Mouse (Mus musculus) hindbrain, postnatal 0 days (tissue): ENCODE data around the gene Stk32c. TPM values are rescaled to one million over a fixed set of nuclear protein-coding genes. Genes with fewer than 3 reads are reported as not detected.

ENCODE experiments used
- ATAC-seq: fragments of 200-750 bp; cut with Nextera tagmentation; 2 replicates; pipeline ENCODE4 v1.8.0; 2017; ENCODE audit warnings: mild to moderate bottlenecking, moderate TSS enrichment, moderate library complexity
- DNase-seq: peaks from one replicate; pipeline ENCODE4 v3.0.0-alpha.2; 2015; ENCODE audit warnings: low spot score
- H3K27ac ChIP-seq: fragments of 300-500 bp; sonication (generic); 2 replicates; pipeline ENCODE4 v1.5.1; 2014; ENCODE audit warnings: mild to moderate bottlenecking
- H3K27me3 ChIP-seq: fragments of 300-500 bp; sonication (generic); 2 replicates; pipeline ENCODE4 v1.6.1; 2014; ENCODE audit warnings: low read length, mixed read lengths; ENCODE audit not compliant: insufficient read depth
- H3K36me3 ChIP-seq: fragments of 300-500 bp; sonication (generic); 2 replicates; pipeline ENCODE4 v1.6.1; 2014; ENCODE audit warnings: low read length, mixed read lengths; ENCODE audit not compliant: insufficient read depth
- H3K4me1 ChIP-seq: fragments of 300-500 bp; sonication (generic); 2 replicates; pipeline ENCODE4 v1.6.1; 2014; ENCODE audit warnings: antibody characterized with exemption, low read length, mixed read lengths; ENCODE audit not compliant: insufficient read depth
- H3K4me2 ChIP-seq: fragments of 300-500 bp; sonication (generic); 2 replicates; pipeline ENCODE4 v1.6.1; 2014; ENCODE audit warnings: low read depth, mild to moderate bottlenecking, low read length, moderate library complexity, mixed read lengths
- H3K4me3 ChIP-seq: fragments of 300-500 bp; sonication (generic); 2 replicates; pipeline ENCODE4 v1.5.1; 2014; ENCODE audit warnings: low read length
- H3K9ac ChIP-seq: fragments of 300-500 bp; sonication (generic); replicated peaks from 2 replicates; pipeline ENCODE4 v1.6.1; 2014; ENCODE audit warnings: mild to moderate bottlenecking, low read length, moderate library complexity, mixed read lengths
- H3K9me3 ChIP-seq: fragments of 300-500 bp; sonication (generic); 2 replicates; pipeline ENCODE4 v1.6.1; 2016; ENCODE audit warnings: low read length, mixed read lengths
- CTCF ChIP-seq: IDR thresholded peaks from 2 replicates; pipeline ENCODE4 v1.5.1; 2016; ENCODE audit warnings: antibody characterized with exemption, control low read depth, low read depth
- WGBS: fragments of 180-500 bp; shearing (Covaris S2); extraction: QIAGEN DNeasy Blood & Tissue Kit; methylation state at CpG from one replicate; pipeline ENCODE4 v1.1.7; 2014; 5-methylcytosine and 5-hydroxymethylcytosine counted together
- polyA plus RNA-seq: library from polyadenylated mRNA; unstranded; fragments of >200 nt; fragmentation: Nextera tagmentation; extraction: Ambion mirVana; gene quantifications from 2 replicates; pipeline ENCODE4 v1.2.1, GENCODE M21; 2015
- total RNA-seq: library from RNA; depleted of rRNA; stranded (reverse); fragments of >200 nt; gene quantifications from 2 replicates; pipeline ENCODE4 v1.2.3, GENCODE M21; 2014

Stk32c gene
- total and polyA plus RNA-seq, 2 experiments from 2014 or later = 2.0 to 24.7 TPM

DNA sequence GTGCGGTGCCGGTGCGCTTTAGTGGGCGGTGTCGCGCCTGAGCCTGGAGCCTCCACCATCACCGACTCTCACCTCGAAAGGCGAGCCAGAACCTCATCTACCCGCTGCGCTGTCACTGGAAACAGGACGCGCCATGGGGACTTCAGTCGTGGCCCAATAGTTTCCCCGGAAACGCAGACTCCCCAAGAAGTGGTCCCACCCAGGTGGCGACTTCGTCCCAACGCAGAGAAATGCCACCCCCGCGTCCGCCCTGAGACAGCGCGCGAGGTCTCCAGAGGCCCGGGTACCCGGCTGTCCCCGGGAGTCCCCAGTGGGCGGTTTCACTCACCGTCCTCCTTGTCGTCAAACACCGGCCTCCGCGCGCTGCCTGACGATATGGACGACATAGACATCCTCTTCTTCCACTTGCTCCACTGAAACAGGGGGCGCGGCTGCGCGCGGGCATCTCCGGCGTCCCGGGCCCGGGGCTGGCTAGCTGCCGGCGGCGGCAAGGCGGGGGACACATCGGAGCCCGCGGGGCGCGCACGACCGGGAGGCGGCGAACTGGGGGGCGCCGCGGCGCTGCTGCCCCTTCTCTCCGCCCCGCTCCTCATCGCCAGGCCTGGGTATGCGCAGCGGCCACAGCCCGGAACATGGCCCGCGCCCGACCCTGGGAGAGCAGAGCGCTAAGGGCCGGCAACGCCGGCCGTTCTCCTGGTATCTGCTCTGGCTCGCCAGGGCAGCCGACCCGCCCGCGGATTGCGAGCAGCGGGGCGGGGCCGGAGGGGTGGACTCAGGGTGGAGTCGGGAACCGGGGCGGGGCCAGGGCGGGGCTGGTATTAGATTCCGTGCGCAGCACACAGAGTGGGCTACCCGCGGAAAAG lies 25.1 kb downstream of the Stk32c start:
- Histone ChIP-seq H3K27ac (peak overlapping the region; percentile 66), H3K9ac (peak overlapping the region; percentile 75), H3K4me2 (peak overlapping the region; percentile 89), H3K4me1 (0 out of 2 replicates have a peak, but pooled peaks cover 5% of the 10 kb centered on the region), H3K27me3 (no peaks in the 10 kb centered on the region), H3K4me3 (peak overlapping the region; percentile 72), H3K9me3 (no peaks in the 10 kb centered on the region), H3K36me3 (no peaks in the 10 kb centered on the region)
- under 1% methylated on average over 94 of the region's 94 CpGs for WGBS
- DNase-seq = peak; percentile 80
- ATAC-seq = peak; percentile 91
- no peak for TF ChIP-seq CTCF

DNA sequence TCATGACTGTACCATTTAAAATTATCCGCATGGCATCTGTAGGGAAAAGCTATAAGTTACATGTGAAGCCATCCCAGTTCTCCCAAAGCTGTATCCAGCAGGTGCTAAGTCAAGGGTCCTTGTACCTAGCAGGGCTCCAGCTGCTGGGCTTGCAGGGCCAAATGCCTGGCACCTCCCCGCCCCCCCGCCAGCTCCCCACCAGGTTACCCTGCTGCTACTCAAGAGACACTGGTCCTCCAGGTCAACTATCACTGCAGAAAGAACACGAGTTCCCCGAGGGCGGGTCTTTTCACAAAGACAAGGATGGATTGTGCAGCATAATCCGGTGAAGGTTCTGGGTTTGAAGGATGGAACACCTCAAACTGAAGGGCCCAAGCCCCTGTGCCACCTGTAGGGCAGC lies 25.8 kb downstream of the Stk32c start:
- H3K36me3 ChIP-seq = no peaks in the 10 kb centered on the region
- no peak overlapping the region for H3K27ac ChIP-seq
- DNase-seq (no peak), ATAC-seq (no peak)
- H3K9ac ChIP-seq = peak overlapping the region; percentile 75
- H3K9me3 ChIP-seq = no peaks in the 10 kb centered on the region
- H3K4me1 ChIP-seq = 0 out of 2 replicates have a peak, but pooled peaks cover 5% of the 10 kb centered on the region
- WGBS = 33% methylated on average over 7 of the region's 7 CpGs
- no peak for TF ChIP-seq CTCF
- peak overlapping the region; percentile 89 for H3K4me2 ChIP-seq
- peak overlapping the region; percentile 72 for H3K4me3 ChIP-seq
- no peaks in the 10 kb centered on the region for H3K27me3 ChIP-seq

DNA sequence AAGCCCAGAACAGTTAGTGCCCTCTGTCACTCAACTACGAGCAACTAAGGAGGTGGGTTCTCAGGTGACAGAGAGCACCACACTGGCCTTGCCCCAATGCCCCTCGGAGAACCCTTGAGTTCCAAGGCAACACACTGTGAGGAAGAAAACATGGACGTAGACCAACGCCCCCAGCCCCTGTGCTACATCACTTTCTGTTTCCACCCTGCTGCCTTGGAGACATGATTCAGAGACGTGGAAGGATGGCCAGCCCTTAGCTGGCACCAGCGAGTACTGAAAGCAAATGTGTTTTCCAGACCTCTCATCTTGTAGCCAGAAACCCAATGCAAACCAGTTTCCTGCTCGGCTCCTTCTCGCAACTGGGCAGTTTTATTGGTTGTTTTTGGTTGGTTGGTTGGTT lies 26.7 kb downstream of the Stk32c start:
- Histone ChIP-seq H3K36me3 (no peaks in the 10 kb centered on the region), H3K4me2 (peak overlapping the region; percentile 89), H3K27me3 (no peaks in the 10 kb centered on the region), H3K27ac (no peak overlapping the region), H3K4me3 (no peak overlapping the region), H3K9me3 (no peaks in the 10 kb centered on the region), H3K9ac (no peak overlapping the region), H3K4me1 (0 out of 2 replicates have a peak, but pooled peaks cover 5% of the 10 kb centered on the region)
- TF ChIP-seq CTCF = no peak
- DNase-seq = no peak
- WGBS = 59% methylated on average over 8 of the region's 8 CpGs
- ATAC-seq = no peak

DNA sequence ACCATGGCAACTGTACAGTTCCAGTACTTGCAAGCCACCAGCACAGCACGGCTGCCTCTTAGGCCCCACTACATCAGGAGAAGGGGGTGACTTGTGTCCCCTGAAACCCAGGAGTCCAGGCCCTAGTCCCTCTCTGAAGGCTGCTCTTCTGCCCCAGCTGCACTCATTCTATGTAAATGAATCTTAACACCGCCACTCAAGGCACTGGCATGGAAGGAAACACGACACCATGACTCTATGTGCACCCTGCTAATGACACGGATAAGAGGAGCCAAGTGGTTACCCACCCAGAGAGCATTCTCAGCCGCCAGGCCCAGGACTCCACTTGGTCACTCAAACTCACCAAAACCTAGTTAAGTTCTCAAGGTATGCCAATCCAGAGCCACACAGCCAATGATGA lies 27.1 kb downstream of the Stk32c start:
- no peak for ATAC-seq
- Histone ChIP-seq H3K4me2 (peak overlapping the region; percentile 89), H3K9me3 (no peaks in the 10 kb centered on the region), H3K36me3 (no peaks in the 10 kb centered on the region), H3K27ac (no peak overlapping the region), H3K4me3 (no peak overlapping the region), H3K27me3 (no peaks in the 10 kb centered on the region), H3K9ac (no peak overlapping the region), H3K4me1 (0 out of 2 replicates have a peak, but pooled peaks cover 5% of the 10 kb centered on the region)
- no peak for TF ChIP-seq CTCF
- no peak for DNase-seq
- WGBS = 51% methylated on average over 5 of the region's 5 CpGs

DNA sequence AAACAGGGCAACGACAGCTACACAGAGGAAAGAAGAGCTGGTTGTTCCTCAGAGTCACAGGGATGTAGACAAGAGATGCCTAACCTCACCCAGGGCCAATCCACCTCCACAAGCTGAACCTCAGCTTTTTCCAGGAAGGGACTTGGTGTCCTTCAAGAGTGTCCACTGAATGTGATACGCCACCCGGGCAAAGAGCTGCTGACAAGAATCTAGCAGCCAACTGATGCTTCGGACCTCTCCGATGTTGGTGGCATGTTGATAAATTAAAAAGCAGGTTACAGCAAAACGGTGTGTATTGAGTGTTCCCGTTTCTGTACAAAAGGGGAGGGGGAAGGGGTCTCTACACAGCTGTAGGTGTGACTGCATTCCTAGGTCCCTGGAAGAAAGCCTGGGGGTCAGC lies 28.3 kb downstream of the Stk32c start:
- Histone ChIP-seq H3K27me3 (no peaks in the 10 kb centered on the region), H3K36me3 (no peaks in the 10 kb centered on the region), H3K4me2 (no peak overlapping the region), H3K9ac (no peak overlapping the region), H3K27ac (no peak overlapping the region), H3K9me3 (no peaks in the 10 kb centered on the region), H3K4me1 (0 out of 2 replicates have a peak, but pooled peaks cover 5% of the 10 kb centered on the region), H3K4me3 (no peak overlapping the region)
- ATAC-seq (no peak), DNase-seq (no peak)
- WGBS = 88% methylated on average over 7 of the region's 7 CpGs
- TF ChIP-seq CTCF = no peak

DNA sequence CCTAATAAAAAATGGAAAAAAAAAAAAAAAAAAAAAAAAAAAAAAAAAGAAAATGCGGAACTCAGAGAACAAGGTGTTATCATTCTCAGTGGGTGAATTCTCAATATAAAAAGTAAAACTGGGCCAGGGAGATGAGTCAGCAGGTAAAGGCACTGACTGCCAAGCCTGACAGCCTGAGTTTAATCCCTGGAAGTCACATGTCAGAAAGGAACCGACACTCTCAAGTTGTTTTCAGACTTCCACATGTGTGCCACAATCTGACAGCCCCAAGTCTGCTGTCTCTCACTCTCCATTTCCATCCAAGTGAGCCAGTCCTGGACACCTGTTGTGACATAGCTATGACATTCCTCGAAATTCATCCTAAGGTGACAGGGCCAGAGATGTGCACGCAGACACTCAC lies 28.7 kb downstream of the Stk32c start:
- DNase-seq (no peak), ATAC-seq (no peak)
- WGBS = 77% methylated on average over 4 of the region's 4 CpGs
- Histone ChIP-seq H3K27me3 (no peaks in the 10 kb centered on the region), H3K4me1 (0 out of 2 replicates have a peak, but pooled peaks cover 5% of the 10 kb centered on the region), H3K36me3 (no peaks in the 10 kb centered on the region), H3K4me3 (no peak overlapping the region), H3K9ac (no peak overlapping the region), H3K27ac (no peak overlapping the region), H3K9me3 (no peaks in the 10 kb centered on the region), H3K4me2 (no peak overlapping the region)
- TF ChIP-seq CTCF = no peak

DNA sequence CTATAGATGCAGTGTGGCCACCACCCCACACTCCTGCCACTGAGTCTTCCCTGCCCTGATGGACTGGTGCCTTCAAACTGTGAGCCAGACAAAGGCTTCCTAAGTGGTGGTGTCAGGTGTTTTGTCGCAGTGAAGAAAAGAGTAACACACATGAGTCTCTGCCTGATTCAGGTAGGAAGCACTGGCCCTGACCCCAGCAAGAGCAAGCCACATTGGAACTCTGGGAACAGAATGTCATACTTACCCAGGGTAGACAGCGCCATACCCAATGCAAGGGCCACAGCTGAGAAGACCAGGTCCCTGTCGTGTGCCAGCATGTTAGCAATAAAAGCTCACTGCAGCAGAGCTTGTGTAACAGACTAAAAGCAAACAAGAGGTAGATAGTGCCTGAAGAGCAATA lies 33.0 kb downstream of the Stk32c start:
- no peak overlapping the region for H3K27ac ChIP-seq
- H3K36me3 ChIP-seq = no peaks in the 10 kb centered on the region
- 93% methylated on average over 3 of the region's 3 CpGs for WGBS
- H3K27me3 ChIP-seq = no peaks in the 10 kb centered on the region
- ATAC-seq = no peak
- H3K4me3 ChIP-seq = no peak overlapping the region
- no peaks in the 10 kb centered on the region for H3K9me3 ChIP-seq
- DNase-seq = no peak
- H3K4me2 ChIP-seq = no peak overlapping the region
- H3K4me1 ChIP-seq = no peaks in the 10 kb centered on the region
- H3K9ac ChIP-seq = no peak overlapping the region
- no peak for TF ChIP-seq CTCF
